ENCODE assay signal across 18 mouse cellular contexts in genomic region chr1:89113731-89114130, GRCm38 (mm10).
"Had no signal": no experiment of that assay in that cellular context is flagged by ENCODE, and none has a peak within 500 bp of the region (broad histone marks: within the 10 kb centered on the region; RNA-seq: fewer than 3 reads in every experiment).

No protein-coding gene starts in this region.

- H3K27me3 ChIP-seq: kidney, embryonic 15.5 days; limb, embryonic 12.5 days; limb, embryonic 15.5 days; midbrain, embryonic 13.5 days had no signal

- DNase-seq: kidney, adult 8-10 months; kidney, postnatal 14 days; kidney, postnatal 4 days; left cerebral cortex, postnatal 4 days; liver, postnatal 0 days; lung, embryonic 14.5 days; lung, postnatal 10 days; thymus, adult 2 months; thymus, postnatal 14 days; thymus, postnatal 4 days had no signal

- H3K36me3 ChIP-seq: kidney, embryonic 15.5 days; limb, embryonic 15.5 days; midbrain, embryonic 13.5 days had no signal

- H3K4me2 ChIP-seq: kidney, embryonic 15.5 days; limb, embryonic 12.5 days; limb, embryonic 15.5 days; liver, embryonic 11.5 days; lung, embryonic 14.5 days; midbrain, embryonic 13.5 days had no signal

- ATAC-seq: liver, postnatal 0 days; midbrain, embryonic 13.5 days had no signal

- H3K9ac ChIP-seq: kidney, embryonic 15.5 days; limb, embryonic 12.5 days; limb, embryonic 15.5 days; liver, embryonic 14.5 days; liver, postnatal 0 days; lung, embryonic 14.5 days; midbrain, embryonic 13.5 days had no signal

- H3K27ac ChIP-seq: kidney, embryonic 15.5 days; limb, embryonic 12.5 days; limb, embryonic 15.5 days; liver, embryonic 14.5 days; midbrain, embryonic 10.5 days; midbrain, embryonic 13.5 days had no signal

- H3K9me3 ChIP-seq: kidney, embryonic 15.5 days; limb, embryonic 12.5 days; limb, embryonic 15.5 days; megakaryocyte, embryonic 14.5 days; midbrain, embryonic 10.5 days; midbrain, embryonic 13.5 days had no signal

- H3K4me3 ChIP-seq: kidney, embryonic 15.5 days; limb, embryonic 12.5 days; limb, embryonic 15.5 days; megakaryocyte, embryonic 14.5 days; midbrain, embryonic 10.5 days; midbrain, embryonic 13.5 days had no signal
